Mouse (Mus musculus) C2C12 (cell line): ENCODE results near the gene Hist1h1t. TPM values are rescaled to one million over a fixed set of nuclear protein-coding genes. Genes with fewer than 3 reads are reported as not detected.
"Not testable (repeated sequence)": the region's sequence is repeated elsewhere in the genome, so short reads cannot be mapped to it uniquely, and the experiment has no call there.

Experiments
- H3K27me3 ChIP-seq: one replicate; pipeline ENCODE4 v1.6.1; 2011; ENCODE audit not compliant: control insufficient read depth, insufficient read depth, insufficient read length
- H3K36me3 ChIP-seq: one replicate; pipeline ENCODE4 v1.6.1; 2011; ENCODE audit not compliant: control insufficient read depth, insufficient read depth
- H3K4me3 ChIP-seq: one replicate; pipeline ENCODE4 v1.5.1; 2011; ENCODE audit warnings: mild to moderate bottlenecking, control low read depth; ENCODE audit not compliant: poor library complexity, insufficient read depth, severe bottlenecking
- H3K79me2 ChIP-seq: one replicate; pipeline ENCODE4 v1.6.1; 2011; ENCODE audit not compliant: control insufficient read depth, insufficient read depth
- H3K79me3 ChIP-seq: one replicate; pipeline ENCODE4 v1.6.1; 2011; ENCODE audit warnings: low read depth, control low read depth
- H3ac ChIP-seq: one replicate; pipeline ENCODE3; 2011; ENCODE audit warnings: low read depth; ENCODE audit not compliant: control insufficient read depth, insufficient read length
- CEBPB ChIP-seq: IDR thresholded peaks from one replicate; pipeline ENCODE4 v1.6.1; 2011; ENCODE audit warnings: low read depth, mild to moderate bottlenecking, control low read depth, moderate library complexity
- CTCF ChIP-seq: IDR thresholded peaks from one replicate; pipeline ENCODE4 v1.5.1; 2011; ENCODE audit not compliant: control insufficient read depth, insufficient read depth, insufficient read length
- FOSL1 ChIP-seq: IDR thresholded peaks from one replicate; pipeline ENCODE4 v1.8.0; 2011; ENCODE audit warnings: mild to moderate bottlenecking, low read length; ENCODE audit not compliant: poor library complexity, insufficient read depth, severe bottlenecking
- MAX ChIP-seq: IDR thresholded peaks from one replicate; pipeline ENCODE4 v1.6.1; 2011; ENCODE audit warnings: mild to moderate bottlenecking, control low read depth
- MYOD1 ChIP-seq: IDR thresholded peaks from one replicate; pipeline ENCODE4 v1.6.1; 2011; ENCODE audit warnings: low read depth; ENCODE audit not compliant: control insufficient read depth, insufficient read length
- MYOG ChIP-seq: IDR thresholded peaks from one replicate; pipeline ENCODE4 v1.6.1; 2011; ENCODE audit not compliant: control insufficient read depth, insufficient read length; ENCODE audit errors: extremely low read depth
- USF1 ChIP-seq: IDR thresholded peaks from one replicate; pipeline ENCODE4 v1.6.1; 2011; ENCODE audit warnings: low read depth, mild to moderate bottlenecking, control low read depth, moderate library complexity
- polyA plus RNA-seq: library from polyadenylated mRNA; unstranded; fragments of >200 nt; fragmentation: generic; extraction: Trizol; gene quantifications from one replicate; pipeline ENCODE4 v1.2.1, GENCODE M21; 2012; ENCODE audit warnings: missing spikeins

Hist1h1t gene
- polyA plus RNA-seq, 1 experiment = not detected

DNA sequence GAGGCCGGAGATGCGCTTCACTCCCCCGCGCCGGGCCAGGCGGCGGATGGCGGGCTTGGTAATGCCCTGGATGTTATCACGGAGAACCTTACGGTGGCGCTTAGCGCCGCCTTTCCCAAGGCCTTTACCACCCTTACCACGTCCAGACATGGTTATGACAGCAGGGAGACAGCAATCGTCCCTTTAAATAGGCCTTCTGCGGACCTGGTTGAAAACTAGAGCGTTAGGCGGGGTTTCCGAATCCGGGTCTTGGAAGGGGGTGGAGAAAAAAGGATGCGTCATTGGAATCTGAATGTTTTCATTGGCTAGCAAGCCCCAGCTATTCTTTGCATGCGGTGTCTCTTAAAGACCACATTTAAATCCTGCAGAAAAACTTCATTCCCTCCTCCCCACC lies 2.7 kb downstream of the Hist1h1t start, which contains the start of gene Hist1h4c:
Gene Hist1h4c, minus strand, starts transcription at position 155 of the 394 bp plus-strand sequence.
- Histone ChIP-seq H3K79me2 (no peaks in the 10 kb centered on the region), H3ac (no peak within 1 kb of the TSS), H3K79me3 (no peaks in the 10 kb centered on the region), H3K36me3 (no peaks in the 10 kb centered on the region), H3K4me3 (peak within 1 kb of the TSS; percentile 21), H3K27me3 (no peaks in the 10 kb centered on the region)
- TF ChIP-seq CTCF (no peak), CEBPB (peak; percentile 22), FOSL1 (no peak), USF1 (no peak), MYOD1 (no peak), MAX (no peak), MYOG (no peak)

DNA sequence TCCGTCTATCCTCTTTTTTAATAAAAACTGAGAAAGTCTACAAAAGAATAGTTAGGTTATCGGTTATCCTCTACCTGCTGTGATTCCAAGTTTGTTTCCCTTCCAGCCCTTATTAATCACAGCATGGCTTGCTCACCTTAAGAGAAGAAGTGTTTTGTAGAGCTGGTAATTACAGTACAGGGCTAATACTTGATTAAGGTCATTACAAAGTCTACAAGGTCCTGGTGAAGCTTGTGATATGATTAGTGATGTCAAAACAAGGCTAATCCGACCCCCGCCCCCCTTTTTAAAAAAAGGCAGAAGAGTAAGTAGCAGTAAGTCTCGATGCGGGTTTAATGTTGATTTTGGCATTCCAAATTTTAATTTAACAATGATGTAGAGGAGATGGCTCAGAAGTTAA lies 3.4 kb downstream of the Hist1h1t start:
- TF ChIP-seq CEBPB (no peak), FOSL1 (no peak), USF1 (no peak), MAX (no peak), CTCF (no peak), MYOG (no peak), MYOD1 (no peak)

GRCm38 (mm10) chr13:23699767-23700166 lies 4.2 kb downstream of the Hist1h1t start:
- H3K79me2 ChIP-seq = no peaks in the 10 kb centered on the region
- H3K4me3 ChIP-seq = no peak overlapping the region
- no peaks in the 10 kb centered on the region for H3K79me3 ChIP-seq
- H3K36me3 ChIP-seq = no peaks in the 10 kb centered on the region
- TF ChIP-seq FOSL1 (no peak), MYOG (no peak), MYOD1 (no peak), MAX (no peak), USF1 (no peak), CEBPB (no peak), CTCF (no peak)
- H3ac ChIP-seq = no peak overlapping the region
- no peaks in the 10 kb centered on the region for H3K27me3 ChIP-seq

More for the DNA sequence above, 3.4 kb downstream of the Hist1h1t start:
- H3K36me3 ChIP-seq = no peaks in the 10 kb centered on the region
- no peaks in the 10 kb centered on the region for H3K27me3 ChIP-seq
- H3K79me2 ChIP-seq = no peaks in the 10 kb centered on the region
- no peak overlapping the region for H3K4me3 ChIP-seq
- H3ac ChIP-seq = no peak overlapping the region
- no peaks in the 10 kb centered on the region for H3K79me3 ChIP-seq

DNA sequence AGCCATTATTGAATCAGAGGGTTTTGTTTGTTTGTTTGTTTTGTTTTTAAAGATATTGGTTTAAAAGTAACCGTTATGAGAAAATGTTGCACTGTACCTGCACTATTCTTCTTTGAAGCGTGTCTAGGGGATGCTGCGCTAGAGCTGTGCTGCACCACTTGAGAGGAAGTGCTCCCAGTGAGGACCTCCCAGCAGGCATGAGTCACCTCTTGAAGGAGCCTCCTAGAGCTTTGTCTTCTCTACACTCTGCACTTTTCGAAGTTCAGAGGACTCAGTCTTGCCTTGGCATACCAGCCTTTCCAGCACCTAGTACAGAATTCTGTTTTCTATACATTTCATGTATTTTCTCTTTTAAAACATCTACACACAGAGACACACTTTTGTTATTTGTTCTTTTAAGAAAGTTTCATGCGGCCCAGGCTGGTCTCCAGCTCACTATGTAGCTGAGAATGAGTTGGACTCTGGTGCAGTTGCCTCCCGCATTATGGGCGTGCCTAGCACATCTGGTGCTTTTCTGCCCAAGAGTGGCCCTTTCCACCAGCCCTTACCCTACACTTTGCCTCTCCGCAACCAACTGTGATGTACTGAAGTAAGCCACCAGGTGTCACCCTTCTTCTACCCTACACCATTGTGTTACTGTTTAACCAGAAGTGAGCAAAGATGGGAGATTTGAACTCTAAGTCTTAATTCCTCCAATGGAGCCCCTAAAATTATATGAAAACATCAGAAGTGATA lies 5.3 kb downstream of the Hist1h1t start:
- no peaks in the 10 kb centered on the region for H3K79me2 ChIP-seq
- H3K36me3 ChIP-seq = no peaks in the 10 kb centered on the region
- TF ChIP-seq USF1 (no peak), CTCF (peak; percentile 31)
- no peaks in the 10 kb centered on the region for H3K27me3 ChIP-seq
- peak overlapping the region; percentile 43 for H3ac ChIP-seq
- H3K4me3 ChIP-seq = no peak overlapping the region
- H3K79me3 ChIP-seq = no peaks in the 10 kb centered on the region

- H3ac ChIP-seq = no peak overlapping the region
- H3K79me3 ChIP-seq = no peaks in the 10 kb centered on the region
- TF ChIP-seq USF1 (no peak), CTCF (no peak), FOSL1 (no peak), CEBPB (no peak), MAX (no peak), MYOG (no peak), MYOD1 (no peak)
- H3K36me3 ChIP-seq = no peaks in the 10 kb centered on the region
- no peak overlapping the region for H3K4me3 ChIP-seq
- H3K27me3 ChIP-seq = no peaks in the 10 kb centered on the region
- H3K79me2 ChIP-seq = no peaks in the 10 kb centered on the region
Observed at GRCm38 (mm10) chr13:23702220-23702619, 6.6 kb downstream of the Hist1h1t start.

DNA sequence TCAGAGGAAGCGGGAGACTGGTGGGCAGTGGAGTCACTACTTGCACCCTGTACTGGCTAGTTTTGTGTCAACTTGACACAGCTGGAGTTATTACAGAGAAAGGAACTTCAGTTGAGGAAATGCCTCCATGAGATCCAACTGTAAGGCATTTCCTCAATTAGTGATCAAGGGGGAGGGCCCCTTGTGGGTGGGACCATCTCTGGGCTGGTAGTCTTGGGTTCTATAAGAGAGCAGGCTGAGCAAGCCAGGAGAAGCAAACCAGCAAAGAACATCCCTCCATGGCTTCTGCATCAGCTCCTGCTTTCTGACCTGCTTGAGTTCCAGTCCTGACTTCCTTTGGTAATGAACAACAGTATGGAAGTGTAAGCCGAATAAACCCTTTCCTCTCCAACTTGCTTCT lies 7.2 kb downstream of the Hist1h1t start:
- not testable (repeated sequence) for H3K36me3 ChIP-seq, H3K4me3 ChIP-seq, H3K79me3 ChIP-seq, H3K79me2 ChIP-seq, H3ac ChIP-seq, H3K27me3 ChIP-seq
